Mouse (Mus musculus): ENCODE measurements around the gene Cdpf1. TPM values are rescaled to one million over a fixed set of nuclear protein-coding genes. Genes with fewer than 3 reads are reported as not detected.

Cdpf1 gene
- polyA plus RNA-seq, 2 experiments from 2014 or later: 37.8 to 46.6 TPM

DNA sequence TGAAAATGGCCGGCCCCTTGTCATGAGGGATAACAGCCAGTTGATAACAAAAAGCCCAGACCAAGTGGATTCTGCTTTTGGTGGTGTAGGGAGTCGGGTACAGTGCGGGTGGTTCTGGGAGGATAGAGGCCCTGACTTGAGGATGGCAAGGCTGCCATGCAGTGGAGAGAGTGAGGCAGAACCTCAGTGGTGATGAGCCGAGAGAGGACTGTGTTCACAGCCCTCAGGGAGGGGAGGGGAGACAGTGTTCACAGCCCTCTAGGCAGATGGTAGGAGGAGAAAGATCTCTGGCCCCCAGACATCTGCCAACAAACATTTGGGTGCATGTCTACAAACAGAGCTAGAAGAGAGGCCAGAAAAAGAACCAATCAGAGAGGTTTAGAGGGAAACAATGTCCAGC, 48.7 kb downstream of the Cdpf1 start:
- no peak for ATAC-seq

DNA sequence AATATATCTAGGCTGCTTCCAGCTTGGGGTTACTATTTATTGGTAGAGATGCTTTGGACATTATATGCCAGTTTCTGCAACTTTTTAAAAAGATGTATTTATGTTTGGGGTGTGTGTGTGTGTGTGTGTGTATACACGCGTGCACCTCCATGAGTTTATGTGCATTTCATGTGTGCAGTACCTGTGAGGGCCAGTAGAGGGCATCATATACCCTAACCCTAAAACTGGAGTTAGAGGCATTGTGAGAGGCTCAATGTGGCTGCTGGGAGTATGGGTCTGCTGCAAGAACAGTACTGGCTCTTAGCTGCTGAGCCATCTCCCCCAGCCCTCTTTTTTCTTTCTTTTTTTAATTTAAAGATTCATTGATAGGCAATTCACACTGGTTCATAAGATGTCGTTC, 53.7 kb downstream of the Cdpf1 start:
- no peak for ATAC-seq

Other genes starting within 250 kb of the Cdpf1 start
- not detected for gene Wnt7b, start 229.2 kb downstream of the Cdpf1 start, polyA plus RNA-seq (2017; shearing (Covaris generic))
- gene Ppara, start 76.7 kb downstream of the Cdpf1 start, polyA plus RNA-seq (2017; shearing (Covaris generic)): under 1 TPM in 1 of 2 experiments, not detected in 1; 0.09 TPM
- gene Pkdrej, start 10.0 kb upstream of the Cdpf1 start, polyA plus RNA-seq (2017; shearing (Covaris generic)): not detected
- 10 to 100 TPM; 11.3 to 13.0 TPM for gene Ttc38, start 20.6 kb upstream of the Cdpf1 start, polyA plus RNA-seq (2017; shearing (Covaris generic))
- 1 to 10 TPM; 5.1 to 8.2 TPM for gene Gtse1, start 48.0 kb upstream of the Cdpf1 start, polyA plus RNA-seq (2017; shearing (Covaris generic))
- 10 to 100 TPM; 25.4 to 26.8 TPM for gene Trmu, start 67.6 kb upstream of the Cdpf1 start, polyA plus RNA-seq (2017; shearing (Covaris generic))
- 1 to 10 TPM; 3.9 to 4.9 TPM for gene Celsr1, start 222.1 kb upstream of the Cdpf1 start, polyA plus RNA-seq (2017; shearing (Covaris generic))
- 10 to 100 TPM; 20.5 to 22.7 TPM for gene Gramd4, start 246.0 kb upstream of the Cdpf1 start, polyA plus RNA-seq (2017; shearing (Covaris generic))

Data from activated CD4-positive, CD25-positive, alpha-beta regulatory T cell, adult 4 months (primary cell).